Mouse (Mus musculus) embryonic facial prominence, embryonic 15.5 days (tissue): ENCODE data around the gene Spata13. TPM values are rescaled to one million over a fixed set of nuclear protein-coding genes. Genes with fewer than 3 reads are reported as not detected.

Experiments
- ATAC-seq: fragments of 200-750 bp; cut with Nextera tagmentation; 2 replicates; pipeline ENCODE4 v1.8.0; 2017; ENCODE audit warnings: low read depth, moderate TSS enrichment; ENCODE audit not compliant: insufficient number of reproducible peaks, low FRiP score, low TSS enrichment
- H3K27ac ChIP-seq: fragments of 300-500 bp; sonication (generic); replicated peaks from 2 replicates; pipeline ENCODE4 v1.5.1; 2015; ENCODE audit warnings: mild to moderate bottlenecking, inconsistent platforms
- H3K27me3 ChIP-seq: fragments of 300-500 bp; sonication (generic); 2 replicates; pipeline ENCODE4 v1.6.1; 2015; ENCODE audit warnings: inconsistent platforms
- H3K36me3 ChIP-seq: fragments of 300-500 bp; sonication (generic); 2 replicates; pipeline ENCODE4 v1.6.1; 2015; ENCODE audit warnings: mild to moderate bottlenecking, inconsistent platforms
- H3K4me1 ChIP-seq: fragments of 300-500 bp; sonication (generic); 2 replicates; pipeline ENCODE4 v1.6.1; 2015; ENCODE audit warnings: inconsistent platforms
- H3K4me2 ChIP-seq: fragments of 300-500 bp; sonication (generic); replicated peaks from 2 replicates; pipeline ENCODE4 v1.6.1; 2015; ENCODE audit warnings: mild to moderate bottlenecking, inconsistent platforms
- H3K4me3 ChIP-seq: fragments of 300-500 bp; sonication (generic); replicated peaks from 2 replicates; pipeline ENCODE4 v1.5.1; 2015; ENCODE audit warnings: mild to moderate bottlenecking, inconsistent platforms
- H3K9ac ChIP-seq: fragments of 300-500 bp; sonication (generic); 2 replicates; pipeline ENCODE4 v1.6.1; 2015; ENCODE audit warnings: inconsistent platforms
- H3K9me3 ChIP-seq: fragments of 300-500 bp; sonication (generic); replicated peaks from 2 replicates; pipeline ENCODE4 v1.6.1; 2016; ENCODE audit warnings: inconsistent platforms
- WGBS: fragments of 180-500 bp; shearing (Covaris S2); methylation state at CpG from one replicate; pipeline ENCODE4 v1.1.7; 2015; 5-methylcytosine and 5-hydroxymethylcytosine counted together
- polyA plus RNA-seq: library from polyadenylated mRNA; unstranded; fragments of >200 nt; fragmentation: Nextera tagmentation; extraction: Ambion mirVana; gene quantifications from 2 replicates; pipeline ENCODE4 v1.2.1, GENCODE M21; 2015

The Spata13 gene
- polyA plus RNA-seq, 1 experiment from 2014 or later = 16.1 TPM

DNA sequence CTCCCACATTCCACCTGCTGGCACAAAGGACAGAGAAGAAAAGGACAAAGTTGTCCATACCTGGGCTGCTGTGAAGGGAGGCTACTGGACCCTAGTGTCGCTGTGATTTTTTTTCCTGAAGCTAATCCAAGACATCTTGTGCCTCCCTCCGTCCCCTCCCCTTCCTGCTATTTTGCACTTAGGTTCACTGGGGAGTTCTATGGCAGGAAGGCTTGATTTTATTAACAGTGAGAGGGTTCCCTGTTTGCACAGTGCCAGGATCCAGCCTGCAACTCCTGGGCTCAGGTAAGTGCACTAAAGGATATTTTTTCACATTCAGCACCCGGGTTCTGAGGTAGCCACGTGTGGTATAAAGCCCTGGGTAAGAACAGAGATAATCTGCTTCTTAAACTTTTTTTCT is 134.1 kb downstream of the Spata13 start, which contains the start of gene C1qtnf9:
C1qtnf9 (plus strand) TSS at position 251 of the 400 bp plus-strand sequence.
- H3K9ac ChIP-seq = no peak within 1 kb of the TSS
- no peaks in the 10 kb centered on the region for H3K27me3 ChIP-seq
- H3K4me2 ChIP-seq = no peak within 1 kb of the TSS
- no peak within 1 kb of the TSS for H3K27ac ChIP-seq
- H3K9me3 ChIP-seq = no peaks in the 10 kb centered on the region
- no peak within 1 kb of the TSS for H3K4me3 ChIP-seq
- H3K36me3 ChIP-seq = no peaks in the 10 kb centered on the region
- WGBS = 43% methylated on average over 4 of the region's 4 CpGs
- H3K4me1 ChIP-seq = no peaks in the 10 kb centered on the region
- no peak for ATAC-seq

DNA sequence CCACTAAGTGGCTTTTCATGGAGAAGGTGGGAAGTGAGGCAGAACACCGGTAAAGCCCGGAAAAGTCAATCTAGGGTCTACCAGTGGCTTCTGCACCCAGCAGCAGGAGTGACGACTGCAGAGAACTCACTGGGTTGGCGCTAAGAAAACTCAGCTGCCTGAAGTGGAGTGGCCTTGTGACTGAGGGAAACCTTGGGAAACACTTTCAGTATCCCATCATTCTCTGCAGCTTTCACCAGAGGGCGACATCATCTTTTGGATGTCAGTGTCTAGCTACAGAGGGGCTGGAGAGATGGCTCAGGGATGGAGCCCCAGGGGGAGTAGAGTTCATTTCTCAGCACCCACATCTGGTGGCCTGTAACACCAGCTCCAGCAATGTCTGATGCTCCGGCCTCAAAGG is 135.5 kb downstream of the Spata13 start:
- no peaks in the 10 kb centered on the region for H3K4me1 ChIP-seq
- no peaks in the 10 kb centered on the region for H3K36me3 ChIP-seq
- WGBS = 37% methylated on average over 6 of the region's 6 CpGs
- no peak overlapping the region for H3K9ac ChIP-seq
- no peaks in the 10 kb centered on the region for H3K27me3 ChIP-seq
- no peak overlapping the region for H3K4me2 ChIP-seq
- H3K27ac ChIP-seq = no peak overlapping the region
- no peaks in the 10 kb centered on the region for H3K9me3 ChIP-seq
- no peak overlapping the region for H3K4me3 ChIP-seq
- ATAC-seq = no peak

DNA sequence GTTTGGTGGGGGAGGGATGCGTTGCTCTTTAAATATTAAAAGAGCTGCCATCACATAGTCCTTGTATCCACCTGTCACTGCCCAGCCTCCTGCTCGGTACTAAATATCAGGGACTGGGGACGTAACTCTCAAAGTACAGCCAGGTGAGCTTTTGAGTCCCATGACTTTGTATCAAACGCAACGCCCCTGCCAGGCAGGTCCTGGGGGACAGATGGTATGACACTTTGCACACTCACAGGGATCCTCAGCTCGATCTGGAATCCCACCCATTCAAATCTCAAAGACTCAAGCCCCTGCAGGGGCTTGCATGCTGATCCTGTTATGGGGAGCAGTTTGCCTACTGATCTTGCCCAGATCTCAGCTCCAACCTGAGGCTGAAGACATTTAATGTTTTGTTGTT is 136.8 kb downstream of the Spata13 start:
- ATAC-seq = no peak
- Histone ChIP-seq H3K4me1 (no peaks in the 10 kb centered on the region), H3K36me3 (no peaks in the 10 kb centered on the region), H3K9ac (no peak overlapping the region), H3K27me3 (no peaks in the 10 kb centered on the region), H3K27ac (no peak overlapping the region), H3K4me3 (no peak overlapping the region), H3K4me2 (no peak overlapping the region), H3K9me3 (no peaks in the 10 kb centered on the region)
- WGBS = 66% methylated on average over 6 of the region's 6 CpGs

DNA sequence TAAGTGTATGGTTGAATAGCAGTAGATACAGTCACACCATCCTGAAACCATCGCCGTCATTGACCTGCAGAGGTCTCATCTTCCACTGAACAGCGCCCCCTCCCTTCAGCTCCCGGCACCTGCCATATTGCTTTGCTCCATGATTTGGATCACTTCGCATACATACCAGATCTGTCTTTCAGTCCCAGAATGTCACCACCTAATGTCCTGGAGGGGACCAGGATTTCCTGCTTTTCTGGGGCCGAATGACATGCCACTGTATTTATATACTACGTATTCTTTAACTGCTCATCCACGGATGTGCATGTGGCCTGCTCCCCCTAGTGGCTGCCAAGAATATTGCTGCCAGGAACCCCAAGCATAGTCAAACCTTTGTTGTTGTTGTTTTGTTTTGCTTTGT is 137.3 kb downstream of the Spata13 start:
- no peaks in the 10 kb centered on the region for H3K4me1 ChIP-seq
- no peaks in the 10 kb centered on the region for H3K36me3 ChIP-seq
- peak overlapping the region; percentile 54 for H3K4me2 ChIP-seq
- 4% methylated on average over 8 of the region's 8 CpGs for WGBS
- H3K27ac ChIP-seq = no peak overlapping the region
- no peaks in the 10 kb centered on the region for H3K9me3 ChIP-seq
- H3K4me3 ChIP-seq = peak overlapping the region; percentile 34
- no peak for ATAC-seq
- H3K9ac ChIP-seq = no peak overlapping the region
- no peaks in the 10 kb centered on the region for H3K27me3 ChIP-seq

DNA sequence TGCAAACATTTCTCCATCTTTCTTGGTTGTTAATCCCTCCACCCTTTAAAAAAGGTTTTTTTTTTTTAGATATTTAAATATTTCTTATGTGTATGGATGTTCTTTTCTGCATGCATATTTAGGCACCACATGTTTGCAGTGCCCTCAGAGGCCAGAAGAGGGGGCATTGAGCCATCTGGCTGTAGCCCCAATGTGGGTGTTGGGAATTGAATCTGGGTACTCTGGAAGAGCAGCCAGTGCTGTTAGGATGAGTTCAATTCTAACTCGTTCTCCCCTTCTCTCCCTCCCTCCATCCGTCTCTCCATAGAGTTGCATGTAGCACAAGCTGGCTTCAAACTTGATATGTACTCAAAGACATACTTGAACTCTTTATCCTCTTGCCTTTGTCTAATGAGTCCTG is 139.7 kb downstream of the Spata13 start:
- no peak for ATAC-seq
- H3K27ac ChIP-seq = no peak overlapping the region
- 75% methylated on average over 2 of the region's 2 CpGs for WGBS

DNA sequence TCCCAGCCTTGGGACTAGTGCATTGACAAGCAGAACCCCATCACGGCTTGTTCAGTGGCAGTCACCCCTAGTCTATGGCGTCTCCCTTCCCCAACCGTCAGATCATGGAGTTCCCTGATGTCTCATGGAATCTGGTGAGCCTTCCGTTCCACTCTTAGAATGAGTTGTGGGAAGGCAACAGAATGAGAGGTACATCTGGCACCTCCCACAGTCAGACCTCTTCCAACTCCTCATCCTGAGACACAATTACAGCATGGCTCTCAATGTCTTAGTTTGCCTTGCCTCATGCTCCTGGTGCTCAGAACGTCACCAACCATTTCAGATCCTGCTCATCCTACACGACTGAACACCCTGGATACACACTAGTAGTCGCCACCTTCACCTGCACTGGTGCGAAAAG is 142.7 kb downstream of the Spata13 start:
- WGBS = 88% methylated on average over 8 of the region's 8 CpGs
- H3K4me2 ChIP-seq = no peak overlapping the region
- no peaks in the 10 kb centered on the region for H3K4me1 ChIP-seq
- H3K4me3 ChIP-seq = no peak overlapping the region
- no peak overlapping the region for H3K27ac ChIP-seq
- H3K9ac ChIP-seq = no peak overlapping the region
- H3K36me3 ChIP-seq = no peaks in the 10 kb centered on the region
- H3K9me3 ChIP-seq = no peaks in the 10 kb centered on the region
- no peaks in the 10 kb centered on the region for H3K27me3 ChIP-seq
- no peak for ATAC-seq

More for the DNA sequence above, 139.7 kb downstream of the Spata13 start:
- Histone ChIP-seq H3K9ac (no peak overlapping the region), H3K9me3 (no peaks in the 10 kb centered on the region), H3K4me1 (no peaks in the 10 kb centered on the region), H3K4me2 (no peak overlapping the region), H3K27me3 (no peaks in the 10 kb centered on the region), H3K36me3 (no peaks in the 10 kb centered on the region), H3K4me3 (no peak overlapping the region)

DNA sequence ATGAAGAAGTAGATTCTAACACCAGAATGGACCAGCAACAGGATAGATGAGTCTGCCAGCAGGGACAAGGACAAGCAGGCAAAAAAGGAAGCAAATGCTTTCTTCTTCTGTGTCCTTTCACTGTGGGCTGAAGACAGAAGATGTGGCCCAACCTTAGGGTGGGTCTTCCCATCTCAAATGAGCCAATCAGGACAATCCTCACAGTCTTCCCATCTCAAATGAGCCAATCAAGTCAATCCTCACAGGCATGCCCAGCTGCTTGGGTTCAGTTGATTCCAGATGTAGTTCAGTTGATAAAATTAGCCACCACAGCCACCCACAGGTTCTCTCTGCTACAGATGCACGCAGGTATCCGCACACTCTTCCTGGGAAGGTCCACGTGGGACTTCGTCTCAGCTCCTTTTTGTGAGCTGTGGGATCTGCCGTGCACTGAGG is 143.7 kb downstream of the Spata13 start:
- no peak for ATAC-seq
- Histone ChIP-seq H3K27me3 (no peaks in the 10 kb centered on the region), H3K9ac (no peak overlapping the region), H3K4me1 (no peaks in the 10 kb centered on the region), H3K4me3 (no peak overlapping the region), H3K4me2 (no peak overlapping the region), H3K36me3 (no peaks in the 10 kb centered on the region), H3K27ac (no peak overlapping the region), H3K9me3 (no peaks in the 10 kb centered on the region)
- 87% methylated on average over 5 of the region's 5 CpGs for WGBS

DNA sequence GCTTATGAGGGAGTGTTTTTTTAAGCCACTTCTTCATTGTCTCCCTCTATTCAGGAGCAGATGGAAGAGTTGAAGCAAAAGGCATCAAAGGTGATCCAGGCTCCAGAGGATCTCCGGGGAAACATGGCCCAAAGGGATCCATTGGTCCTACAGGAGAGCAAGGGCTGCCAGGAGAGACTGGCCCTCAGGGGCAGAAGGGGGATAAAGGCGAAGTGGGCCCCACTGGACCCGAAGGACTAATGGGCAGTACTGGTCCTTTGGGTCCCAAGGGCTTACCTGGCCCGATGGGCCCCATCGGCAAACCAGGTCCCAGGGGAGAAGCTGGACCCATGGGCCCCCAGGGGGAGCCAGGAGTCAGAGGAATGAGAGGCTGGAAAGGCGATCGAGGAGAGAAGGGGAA is 145.4 kb downstream of the Spata13 start:
- 92% methylated on average over 7 of the region's 7 CpGs for WGBS
- ATAC-seq = no peak
- H3K36me3 ChIP-seq = no peaks in the 10 kb centered on the region
- H3K4me2 ChIP-seq = no peak overlapping the region
- H3K4me1 ChIP-seq = no peaks in the 10 kb centered on the region
- no peak overlapping the region for H3K27ac ChIP-seq
- no peak overlapping the region for H3K4me3 ChIP-seq
- H3K9ac ChIP-seq = no peak overlapping the region
- H3K9me3 ChIP-seq = no peaks in the 10 kb centered on the region
- H3K27me3 ChIP-seq = no peaks in the 10 kb centered on the region

DNA sequence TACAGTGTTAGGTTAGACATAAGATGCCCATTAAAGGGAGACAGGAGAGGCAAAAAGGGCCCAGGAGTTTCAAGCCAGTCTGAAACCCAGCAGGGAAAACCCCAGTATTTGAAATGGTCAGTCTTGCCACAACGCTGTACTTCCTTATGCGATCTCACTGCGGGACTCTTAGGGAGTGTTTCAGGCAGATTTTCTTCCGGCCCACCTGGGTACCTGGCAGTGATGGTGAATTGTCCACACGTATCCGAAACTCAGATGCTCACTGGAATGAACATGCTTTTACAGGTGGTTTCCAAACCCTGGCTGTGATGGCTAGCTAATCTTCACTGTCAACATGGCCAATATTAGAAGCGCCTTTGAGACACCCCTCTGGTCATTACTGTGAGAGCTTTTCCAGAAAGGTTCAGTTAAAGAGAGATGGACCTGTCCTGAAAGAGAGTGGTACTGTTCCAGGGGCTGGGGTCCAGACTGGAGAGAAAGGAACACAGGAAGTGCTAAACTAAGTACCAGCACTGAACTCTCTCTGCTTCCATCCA is 148.4 kb downstream of the Spata13 start:
- 0 out of 2 replicates have a peak, but pooled peaks cover 7% of the 10 kb centered on the region for H3K4me1 ChIP-seq
- no peaks in the 10 kb centered on the region for H3K27me3 ChIP-seq
- ATAC-seq = no peak
- H3K9ac ChIP-seq = no peak overlapping the region
- H3K4me2 ChIP-seq = no peak overlapping the region
- H3K36me3 ChIP-seq = no peaks in the 10 kb centered on the region
- 39% methylated on average over 7 of the region's 7 CpGs for WGBS
- H3K27ac ChIP-seq = no peak overlapping the region
- H3K9me3 ChIP-seq = no peaks in the 10 kb centered on the region
- H3K4me3 ChIP-seq = no peak overlapping the region

DNA sequence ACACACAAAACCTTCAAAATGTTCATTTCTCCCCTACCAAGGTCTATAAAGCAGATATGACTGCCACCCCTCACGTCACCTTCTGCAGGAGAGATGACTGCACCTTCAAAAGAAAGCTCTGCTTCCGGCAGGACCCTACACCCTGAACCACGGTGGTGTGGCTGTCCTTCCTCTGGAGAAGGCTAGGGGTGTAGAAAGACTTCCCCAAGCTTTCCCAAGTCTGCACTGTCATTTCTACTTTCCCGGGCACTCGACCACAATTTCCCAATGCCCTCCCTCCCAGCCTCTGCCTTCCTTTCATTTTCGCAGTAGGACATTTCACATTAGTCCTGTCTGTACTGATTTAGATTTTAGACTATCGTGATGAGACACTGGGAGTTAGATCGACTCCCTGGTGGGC is 149.4 kb downstream of the Spata13 start:
- Histone ChIP-seq H3K4me3 (no peak overlapping the region), H3K27me3 (no peaks in the 10 kb centered on the region), H3K9me3 (no peaks in the 10 kb centered on the region), H3K9ac (no peak overlapping the region), H3K4me2 (no peak overlapping the region), H3K36me3 (peaks cover 4% of the 10 kb centered on the region; the same call in 1 of the 2 replicates), H3K4me1 (0 out of 2 replicates have a peak, but pooled peaks cover 7% of the 10 kb centered on the region), H3K27ac (no peak overlapping the region)
- no peak for ATAC-seq
- WGBS = 45% methylated on average over 8 of the region's 8 CpGs

DNA sequence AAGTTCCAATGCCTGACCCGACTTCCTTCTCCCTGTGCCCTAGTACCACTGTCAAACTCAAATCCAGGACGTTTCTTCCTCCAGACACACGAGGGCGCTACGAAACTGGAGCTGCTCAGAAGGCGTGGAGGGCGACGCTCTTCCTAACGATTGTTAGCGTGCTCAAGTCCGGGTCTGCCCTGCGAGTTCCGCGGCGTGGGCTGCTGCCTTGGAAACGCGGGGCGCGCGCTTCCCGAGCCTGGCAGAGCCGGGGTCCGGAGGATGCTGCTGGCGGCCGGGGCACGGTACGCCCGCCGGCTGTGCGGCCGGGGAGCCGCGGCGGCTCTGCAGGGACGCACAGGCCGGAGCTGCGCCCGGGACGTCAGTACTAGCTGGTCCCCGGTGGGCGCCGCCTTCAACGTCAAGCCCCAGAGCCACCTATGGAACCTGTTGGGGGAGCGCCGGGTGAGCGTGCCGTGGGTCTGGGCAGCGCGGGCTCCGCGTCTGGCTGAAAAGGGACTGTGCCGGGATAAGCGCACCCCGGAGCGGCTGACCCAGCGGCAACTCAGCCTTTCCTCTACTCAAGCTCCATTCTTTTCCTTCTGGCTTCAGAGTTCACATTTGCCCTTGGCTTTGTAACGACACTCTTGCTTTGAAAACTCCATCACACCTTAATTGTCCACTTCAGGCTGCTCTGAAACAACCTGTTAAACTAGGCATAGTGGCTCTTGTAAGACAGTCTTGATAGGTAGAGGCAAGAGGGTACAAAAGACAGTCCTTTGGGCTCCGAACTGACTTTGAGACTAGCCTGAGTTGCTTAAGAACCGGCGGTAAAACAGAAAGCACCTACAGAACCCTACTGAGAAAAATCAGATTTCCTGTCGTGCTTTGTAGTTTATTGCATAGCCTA is 150.9 kb downstream of the Spata13 start, which contains the start of gene Mipep:
Mipep (plus strand) TSS at position 147 of the 889 bp plus-strand sequence.
- H3K27ac ChIP-seq = no peak within 1 kb of the TSS; the same call in 1 of the 2 replicates
- peak within 1 kb of the TSS; percentile 73 for H3K4me2 ChIP-seq
- H3K27me3 ChIP-seq = no peaks in the 10 kb centered on the region
- H3K4me1 ChIP-seq = 0 out of 2 replicates have a peak, but pooled peaks cover 7% of the 10 kb centered on the region
- WGBS = under 1% methylated on average over 61 of the region's 61 CpGs
- H3K4me3 ChIP-seq = peak within 1 kb of the TSS; percentile 79
- peak; percentile 85 for ATAC-seq
- H3K9ac ChIP-seq = peak within 1 kb of the TSS; percentile 64
- H3K9me3 ChIP-seq = no peaks in the 10 kb centered on the region
- H3K36me3 ChIP-seq = peaks cover 9% of the 10 kb centered on the region; the same call in 1 of the 2 replicates
